Mouse (Mus musculus) E14TG2a.4 (cell line): ENCODE measurements around the gene Cyth1.

ENCODE experiments used
- CTCF ChIP-seq: conservative IDR thresholded peaks from 2 replicates; pipeline ENCODE4 v1.5.1; 2014; ENCODE audit warnings: low read length
- NANOG ChIP-seq: IDR thresholded peaks from 2 replicates; pipeline ENCODE4 v1.6.1; 2014; ENCODE audit warnings: borderline replicate concordance, low read length, mixed read lengths
- POU5F1 ChIP-seq: IDR thresholded peaks from 2 replicates; pipeline ENCODE4 v1.6.1; 2014; ENCODE audit warnings: low read length, borderline replicate concordance

DNA sequence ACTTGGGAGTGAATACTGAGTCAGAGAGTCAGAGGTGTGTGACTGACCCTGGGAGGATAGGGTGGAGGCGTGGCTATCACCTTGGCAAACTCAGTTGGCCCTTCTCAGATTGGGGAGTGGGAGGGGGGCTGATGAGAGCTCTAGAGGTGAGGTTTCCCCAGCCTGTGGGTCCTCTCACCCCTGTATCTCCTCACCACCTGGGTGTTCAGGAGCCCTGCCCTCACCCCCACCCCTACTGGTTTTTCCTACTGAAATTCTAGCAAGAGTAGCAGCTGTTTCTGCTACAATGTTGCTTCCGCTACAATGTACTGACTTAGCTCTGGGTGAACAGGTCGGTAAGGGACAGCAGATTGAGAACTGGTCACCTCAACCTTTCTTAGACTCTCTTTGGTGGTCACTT, 164.1 kb downstream of the Cyth1 start:
- no peak for TF ChIP-seq CTCF
- TF ChIP-seq NANOG, result no peak
- no peak for TF ChIP-seq POU5F1
